Mouse (Mus musculus) R1 (cell line): ENCODE data around the gene Fgf15.

Experiments used
- DNase-seq: peaks from one replicate; pipeline ENCODE4 v3.0.0-alpha.2; 2018; ENCODE audit warnings: low read depth, low spot score

Fgf15 gene

GRCm38 (mm10) chr7:144896294-144897218 is at the start of gene Fgf15:
Gene Fgf15 (plus strand): TSS chr7:144896531.
- DNase-seq, result peak; percentile 59

- no peak for DNase-seq
Measured at GRCm38 (mm10) chr7:144847067-144847466, 49.3 kb upstream of the Fgf15 start, which contains the start of gene Fgf4. Gene Fgf4 (plus strand): TSS chr7:144847367.

- DNase-seq, result peak; percentile 76
Measured at GRCm38 (mm10) chr7:144851321-144851720, 45.0 kb upstream of the Fgf15 start.

GRCm38 (mm10) chr7:144854966-144855365 is 41.4 kb upstream of the Fgf15 start:
- DNase-seq, result no peak

- peak; percentile 95 for DNase-seq
Measured at GRCm38 (mm10) chr7:144857158-144857557, 39.2 kb upstream of the Fgf15 start.

- peak; percentile 97 for DNase-seq
Measured at GRCm38 (mm10) chr7:144857826-144858342, 38.4 kb upstream of the Fgf15 start.

- DNase-seq, result peak; percentile 64
Measured at GRCm38 (mm10) chr7:144858702-144859101, 37.6 kb upstream of the Fgf15 start.

- peak; percentile 94 for DNase-seq
Measured at GRCm38 (mm10) chr7:144861056-144861768, 35.1 kb upstream of the Fgf15 start.

- DNase-seq, result peak; percentile 35
Measured at GRCm38 (mm10) chr7:144861769-144862070, 34.6 kb upstream of the Fgf15 start.

GRCm38 (mm10) chr7:144862126-144862525 is 34.2 kb upstream of the Fgf15 start:
- no peak for DNase-seq

GRCm38 (mm10) chr7:144862712-144863111 is 33.6 kb upstream of the Fgf15 start:
- DNase-seq, result no peak

- no peak for DNase-seq
Measured at GRCm38 (mm10) chr7:144863196-144863595, 33.1 kb upstream of the Fgf15 start.

GRCm38 (mm10) chr7:144864160-144864670 is 32.1 kb upstream of the Fgf15 start:
- DNase-seq, result peak; percentile 96

- no peak for DNase-seq
Measured at GRCm38 (mm10) chr7:144867161-144867560, 29.2 kb upstream of the Fgf15 start.

- peak; percentile 69 for DNase-seq
Measured at GRCm38 (mm10) chr7:144867602-144868001, 28.7 kb upstream of the Fgf15 start.

GRCm38 (mm10) chr7:144872420-144872819 is 23.9 kb upstream of the Fgf15 start:
- DNase-seq, result peak; percentile 58

- peak; percentile 79 for DNase-seq
Measured at GRCm38 (mm10) chr7:144873160-144873559, 23.2 kb upstream of the Fgf15 start.

GRCm38 (mm10) chr7:144874226-144874625 is 22.1 kb upstream of the Fgf15 start:
- DNase-seq, result no peak

- DNase-seq, result no peak
Measured at GRCm38 (mm10) chr7:144878401-144878800, 17.9 kb upstream of the Fgf15 start.

GRCm38 (mm10) chr7:144883106-144883505 is 13.2 kb upstream of the Fgf15 start:
- no peak for DNase-seq

GRCm38 (mm10) chr7:144887672-144888071 is 8.7 kb upstream of the Fgf15 start:
- peak; percentile 74 for DNase-seq
